Mouse (Mus musculus) ES-Bruce4 (cell line): ENCODE results near the gene Hoxb4. TPM values are rescaled to one million over a fixed set of nuclear protein-coding genes. Genes with fewer than 3 reads are reported as not detected.

Experiments used
- H3K27ac ChIP-seq: 2 replicates; pipeline ENCODE4 v1.5.1; 2012; ENCODE audit warnings: low read length, inconsistent platforms; ENCODE audit not compliant: insufficient read depth
- H3K27me3 ChIP-seq: 2 replicates; pipeline ENCODE4 v1.6.1; 2012; ENCODE audit warnings: mild to moderate bottlenecking, low read length, inconsistent platforms; ENCODE audit not compliant: control insufficient read depth, poor library complexity, insufficient read depth, severe bottlenecking
- H3K36me3 ChIP-seq: 2 replicates; pipeline ENCODE4 v1.6.1; 2012; ENCODE audit warnings: inconsistent platforms, mild to moderate bottlenecking, low read length, moderate library complexity; ENCODE audit not compliant: control insufficient read depth, poor library complexity, insufficient read depth, severe bottlenecking
- H3K4me1 ChIP-seq: one replicate; pipeline ENCODE4 v1.8.1; 2011; ENCODE audit warnings: low read length; ENCODE audit not compliant: control insufficient read depth, insufficient read depth
- H3K4me3 ChIP-seq: 2 replicates; pipeline ENCODE4 v1.5.1; 2011; ENCODE audit warnings: low read depth, mild to moderate bottlenecking, low read length
- H3K9ac ChIP-seq: 2 replicates; pipeline ENCODE4 v1.6.1; 2012; ENCODE audit warnings: low read depth, mild to moderate bottlenecking, inconsistent platforms; ENCODE audit not compliant: poor library complexity, severe bottlenecking
- H3K9me3 ChIP-seq: replicated peaks from 2 replicates; pipeline ENCODE4 v1.6.1; 2012; ENCODE audit warnings: mild to moderate bottlenecking, low read length, inconsistent platforms; ENCODE audit not compliant: control insufficient read depth, poor library complexity, insufficient read depth, severe bottlenecking
- CTCF ChIP-seq: IDR thresholded peaks from one replicate; pipeline ENCODE4 v1.8.1; 2011; ENCODE audit warnings: low read depth, low read length
- EP300 ChIP-seq: IDR thresholded peaks from 2 replicates; pipeline ENCODE4 v1.6.1; 2011; ENCODE audit warnings: low read depth, low read length; ENCODE audit not compliant: insufficient read depth
- POLR2A ChIP-seq: IDR thresholded peaks from one replicate; pipeline ENCODE4 v1.8.1; 2011; ENCODE audit warnings: low read length; ENCODE audit not compliant: insufficient read depth
- polyA plus RNA-seq: library from polyadenylated mRNA; stranded (reverse); fragments of >200 nt; gene quantifications from 2 replicates; pipeline ENCODE4 v1.2.4, GENCODE M21; 2011; ENCODE audit warnings: low read depth; ENCODE audit not compliant: missing spikeins, insufficient read depth, insufficient read length

Gene Hoxb4
- polyA plus RNA-seq, 1 experiment, result 0.70 TPM

- Histone ChIP-seq H3K36me3 (no peaks in the 10 kb centered on the region), H3K9me3 (no peaks in the 10 kb centered on the region), H3K9ac (no peak overlapping the region), H3K4me1 (no peaks in the 10 kb centered on the region), H3K27ac (no peak overlapping the region), H3K4me3 (no peak overlapping the region), H3K27me3 (peaks cover 60% of the 10 kb centered on the region)
- TF ChIP-seq CTCF, result no peak
- TF ChIP-seq POLR2A, result no peak
- TF ChIP-seq EP300, result no peak
These were observed 3.8 kb downstream of the Hoxb4 start for GRCm38 (mm10) chr11:96321846-96322245.

- Histone ChIP-seq H3K9me3 (no peaks in the 10 kb centered on the region), H3K4me3 (no peak overlapping the region), H3K4me1 (no peaks in the 10 kb centered on the region), H3K27ac (no peak overlapping the region), H3K36me3 (no peaks in the 10 kb centered on the region), H3K9ac (no peak overlapping the region), H3K27me3 (peaks cover 59% of the 10 kb centered on the region)
- TF ChIP-seq POLR2A (no peak), EP300 (no peak), CTCF (no peak)
These were observed 4.7 kb downstream of the Hoxb4 start for GRCm38 (mm10) chr11:96322738-96323137.

- Histone ChIP-seq H3K27ac (no peak within 1 kb of the TSS), H3K4me1 (no peaks in the 10 kb centered on the region), H3K9me3 (no peaks in the 10 kb centered on the region), H3K9ac (no peak within 1 kb of the TSS), H3K36me3 (no peaks in the 10 kb centered on the region), H3K27me3 (peaks cover 60% of the 10 kb centered on the region), H3K4me3 (no peak within 1 kb of the TSS)
- no peak for TF ChIP-seq EP300
- no peak for TF ChIP-seq CTCF
- TF ChIP-seq POLR2A, result no peak
These were observed 5.1 kb downstream of the Hoxb4 start, which contains the start of gene Hoxb3 for GRCm38 (mm10) chr11:96323154-96323553. TSS of gene Hoxb3 (plus strand) at chr11:96323326.

- Histone ChIP-seq H3K27ac (no peak overlapping the region), H3K9ac (no peak overlapping the region), H3K4me1 (no peaks in the 10 kb centered on the region), H3K36me3 (no peaks in the 10 kb centered on the region), H3K4me3 (no peak overlapping the region), H3K9me3 (no peaks in the 10 kb centered on the region), H3K27me3 (peaks cover 61% of the 10 kb centered on the region)
- TF ChIP-seq EP300 (no peak), POLR2A (no peak), CTCF (no peak)
These were observed 6.1 kb downstream of the Hoxb4 start for GRCm38 (mm10) chr11:96324125-96324524.

- no peak overlapping the region for H3K27ac ChIP-seq
- H3K4me1 ChIP-seq, result no peaks in the 10 kb centered on the region
- H3K9me3 ChIP-seq, result no peaks in the 10 kb centered on the region
- peaks cover 56% of the 10 kb centered on the region for H3K27me3 ChIP-seq
- no peak overlapping the region for H3K9ac ChIP-seq
- H3K4me3 ChIP-seq, result no peak overlapping the region
- TF ChIP-seq CTCF (no peak), POLR2A (no peak), EP300 (no peak)
- no peaks in the 10 kb centered on the region for H3K36me3 ChIP-seq
These were observed 6.9 kb downstream of the Hoxb4 start for GRCm38 (mm10) chr11:96324965-96325364.

GRCm38 (mm10) chr11:96325747-96326212 is 7.7 kb downstream of the Hoxb4 start:
- H3K4me3 ChIP-seq, result no peak overlapping the region
- H3K9ac ChIP-seq, result no peak overlapping the region
- H3K4me1 ChIP-seq, result no peaks in the 10 kb centered on the region
- no peaks in the 10 kb centered on the region for H3K9me3 ChIP-seq
- no peaks in the 10 kb centered on the region for H3K36me3 ChIP-seq
- no peak overlapping the region for H3K27ac ChIP-seq
- no peak for TF ChIP-seq POLR2A
- TF ChIP-seq EP300, result no peak
- TF ChIP-seq CTCF, result no peak
- H3K27me3 ChIP-seq, result peaks cover 53% of the 10 kb centered on the region
